Mouse (Mus musculus) adipose tissue, adult 10 weeks (tissue): ENCODE results near the gene Abcc3. TPM values are rescaled to one million over a fixed set of nuclear protein-coding genes. Genes with fewer than 3 reads are reported as not detected.

Experiments used
- polyA plus RNA-seq: library from polyadenylated mRNA; stranded (reverse); fragments of 350-450 nt; fragmentation: Illumina TruSeq; extraction: RNeasy Lipid Tissue Mini Kit (QIAGEN cat#74804); gene quantifications from one replicate; pipeline ENCODE4 v1.2.3, GENCODE M21; 2014; ENCODE audit warnings: low read depth, low replicate concordance

Gene Abcc3
- polyA plus RNA-seq, result 37.7 TPM

GRCm38 (mm10) chr11:94392672-94393109 lies at the start of gene Abcc3:
Gene Abcc3 (minus strand): TSS chr11:94392997.

GRCm38 (mm10) chr11:94327693-94328643 lies 64.8 kb downstream of the Abcc3 start, which contains the start of gene Ankrd40:
Gene Ankrd40 (plus strand): TSS chr11:94328001.

GRCm38 (mm10) chr11:94321931-94322400 lies 70.8 kb downstream of the Abcc3 start, which contains the start of gene Luc7l3:
Gene Luc7l3 (minus strand): TSS chr11:94321988.

Other genes with a start within 250 kb of the Abcc3 start
- 32.5 TPM for gene Tob1, start 181.5 kb downstream of the Abcc3 start, polyA plus RNA-seq
- 2.1 TPM for gene Wfikkn2, start 147.0 kb downstream of the Abcc3 start, polyA plus RNA-seq
- gene Gm21885, start 111.1 kb downstream of the Abcc3 start, polyA plus RNA-seq, result not detected
- 97.6 TPM for gene Luc7l3, start 71.0 kb downstream of the Abcc3 start, polyA plus RNA-seq
- 89.1 TPM for gene Ankrd40, start 65.0 kb downstream of the Abcc3 start, polyA plus RNA-seq
- gene Cacna1g, start 81.2 kb upstream of the Abcc3 start, polyA plus RNA-seq, result 8.6 TPM
- 15.4 TPM for gene Spata20, start 93.2 kb upstream of the Abcc3 start, polyA plus RNA-seq
- gene Epn3, start 107.0 kb upstream of the Abcc3 start, polyA plus RNA-seq, result 10.1 TPM
- 16.1 TPM for gene Mycbpap, start 128.7 kb upstream of the Abcc3 start, polyA plus RNA-seq
- 5.9 TPM for gene Rsad1, start 156.3 kb upstream of the Abcc3 start, polyA plus RNA-seq
- 3.5 TPM for gene Chad, start 172.1 kb upstream of the Abcc3 start, polyA plus RNA-seq
- gene Acsf2, start 208.9 kb upstream of the Abcc3 start, polyA plus RNA-seq, result 17.7 TPM
- gene Lrrc59, start 236.8 kb upstream of the Abcc3 start, polyA plus RNA-seq, result 90.2 TPM